Mouse (Mus musculus): ENCODE measurements around the gene Ctnnb1. TPM values are rescaled to one million over a fixed set of nuclear protein-coding genes. Genes with fewer than 3 reads are reported as not detected.

Gene Ctnnb1
- polyA plus RNA-seq (2014; fragmentation: Illumina TruSeq; extraction: RNeasy Lipid Tissue Mini Kit (QIAGEN cat#74804); ENCODE audit: low read depth, low replicate concordance) = 215 TPM

DNA sequence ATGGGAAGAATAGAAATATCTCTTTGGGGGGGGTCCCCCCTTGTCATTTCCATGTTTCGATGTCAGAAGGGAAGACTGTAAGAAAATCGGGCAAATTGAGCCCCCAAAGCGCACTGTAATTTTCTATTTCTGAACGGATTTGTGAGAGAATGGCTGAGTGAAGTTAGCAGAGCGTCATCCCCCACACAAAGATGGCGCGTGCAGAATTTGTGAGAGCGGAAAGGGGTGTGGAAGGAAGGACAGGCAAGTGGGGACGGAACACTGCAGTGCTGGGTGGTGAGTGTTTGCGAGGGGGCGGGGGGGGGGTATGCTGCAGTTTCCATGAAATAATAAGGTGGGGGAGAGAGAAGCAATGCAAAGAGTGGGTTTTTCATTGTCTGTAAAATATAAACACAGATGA, at the start of gene Ctnnb1:
TSS of gene Ctnnb1 (plus strand) at position 136 of the 400 bp plus-strand sequence.

